Mouse (Mus musculus): ENCODE measurements around the gene Cldnd2.
A peak's percentile ranks its signal among the peaks of the same experiment; 100 is the strongest.

Cldnd2 gene

DNA sequence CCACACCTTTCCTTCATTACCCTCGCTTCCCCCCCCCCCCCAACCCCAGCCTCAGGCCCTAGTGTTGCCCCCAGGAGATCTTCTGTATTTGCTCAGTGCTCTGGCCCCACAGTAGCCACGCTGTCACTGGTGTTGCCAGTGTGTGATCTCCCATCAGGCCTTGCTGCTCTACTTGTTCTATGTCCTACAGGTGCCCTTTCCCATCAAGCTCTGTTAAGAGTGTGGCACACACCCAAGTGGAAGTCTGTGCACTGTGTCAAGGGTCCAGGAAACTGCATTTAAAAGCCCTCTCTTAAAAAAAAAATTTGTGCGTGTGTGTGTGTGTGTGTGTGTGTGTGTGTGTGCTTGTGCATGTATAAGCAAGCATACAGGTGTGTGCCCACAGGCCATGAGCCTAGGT is 7.7 kb downstream of the Cldnd2 start:
- DNase-seq = no peak

DNA sequence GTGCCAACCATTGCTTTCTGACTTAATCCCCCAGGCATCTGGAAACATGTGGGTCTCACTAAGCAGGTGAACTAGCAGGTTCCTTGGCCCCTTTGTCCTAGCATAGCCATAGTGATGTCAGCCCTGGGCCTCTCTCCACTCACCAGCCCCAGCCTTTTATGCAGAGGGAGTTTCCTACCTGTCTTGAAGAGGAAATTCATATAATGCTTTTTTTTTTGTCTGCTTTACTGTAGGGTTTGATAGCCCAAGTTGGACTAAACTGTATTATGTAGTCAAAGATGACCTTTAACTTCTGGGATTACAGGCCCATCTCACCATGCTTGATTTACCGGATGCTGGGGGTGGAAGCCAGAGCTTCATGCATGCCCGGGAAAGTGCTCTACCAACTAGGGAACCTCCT is 9.2 kb downstream of the Cldnd2 start:
- no peak for DNase-seq

DNA sequence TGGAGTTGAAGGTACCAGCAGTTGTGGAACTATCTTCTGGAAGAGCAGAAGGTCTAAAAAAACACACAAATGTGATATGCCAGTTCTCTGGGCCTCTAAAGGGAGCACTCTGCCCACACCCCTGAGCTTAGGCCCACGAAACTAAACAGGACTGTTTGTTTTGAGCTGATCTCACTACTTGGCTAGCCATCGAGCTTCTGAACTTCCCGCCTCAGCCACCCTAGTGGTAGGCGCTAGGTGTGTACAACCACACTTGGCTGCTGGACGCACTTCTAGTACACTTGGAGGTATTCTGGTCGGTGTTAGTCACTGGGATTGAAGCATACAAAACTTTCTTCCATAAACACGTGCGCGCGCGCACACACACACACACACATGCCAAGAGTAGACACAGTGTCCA is 11.1 kb downstream of the Cldnd2 start:
- DNase-seq = no peak

DNA sequence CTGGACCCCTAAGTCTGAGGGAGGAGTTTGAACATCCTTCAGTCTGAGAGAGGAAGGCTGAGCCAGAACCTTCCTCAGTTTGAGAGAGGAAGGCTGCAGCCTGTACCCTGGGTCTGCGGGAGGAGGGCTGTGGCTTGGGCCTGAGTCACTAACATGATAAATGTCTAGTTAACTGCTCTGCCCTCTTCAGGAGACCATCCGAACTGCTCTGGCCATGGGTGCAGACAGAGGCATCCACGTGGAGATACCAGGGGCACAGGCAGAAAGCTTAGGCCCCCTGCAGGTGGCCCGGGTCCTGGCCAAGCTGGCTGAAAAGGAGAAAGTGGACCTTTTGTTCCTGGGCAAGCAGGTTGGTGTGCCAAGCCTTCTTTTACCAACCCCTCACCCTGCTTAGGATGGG is 12.0 kb downstream of the Cldnd2 start:
- DNase-seq = no peak

DNA sequence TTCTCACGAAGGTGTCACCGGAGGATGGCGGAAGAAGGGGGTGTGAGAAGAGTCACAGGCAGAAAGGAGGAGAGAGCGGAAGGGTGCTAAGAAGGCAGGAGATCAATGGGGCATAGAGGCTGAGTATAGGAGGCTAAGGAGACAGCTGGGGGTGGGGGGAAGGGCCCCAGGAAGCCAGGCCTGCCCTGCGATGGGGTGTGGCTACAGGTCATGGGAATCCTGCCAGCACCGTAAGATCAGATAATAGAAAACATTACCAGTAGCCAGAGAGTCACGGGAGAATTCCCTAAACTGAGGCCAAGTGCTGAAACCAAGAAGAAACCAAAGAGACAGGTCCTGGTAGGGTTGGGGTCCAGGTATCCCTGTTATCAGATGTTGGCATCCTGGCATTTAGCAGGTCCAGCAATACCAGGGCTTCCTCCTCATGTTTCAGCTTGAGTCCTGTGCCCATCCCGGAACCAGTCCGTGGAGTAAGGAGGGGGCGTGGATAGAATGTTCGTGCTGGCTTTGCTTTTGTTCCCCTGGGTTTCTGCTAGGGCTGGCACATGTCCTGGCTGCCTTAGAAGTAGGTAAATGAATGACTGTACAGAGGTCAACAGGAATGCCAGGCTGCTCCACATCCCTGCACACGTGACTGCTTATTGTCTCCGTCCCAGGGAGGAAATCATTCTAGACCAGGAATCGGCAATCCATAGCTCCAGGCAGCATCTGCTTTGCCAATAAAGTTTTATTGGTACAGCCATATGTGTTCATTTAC is 13.2 kb downstream of the Cldnd2 start:
- no peak for DNase-seq

DNA sequence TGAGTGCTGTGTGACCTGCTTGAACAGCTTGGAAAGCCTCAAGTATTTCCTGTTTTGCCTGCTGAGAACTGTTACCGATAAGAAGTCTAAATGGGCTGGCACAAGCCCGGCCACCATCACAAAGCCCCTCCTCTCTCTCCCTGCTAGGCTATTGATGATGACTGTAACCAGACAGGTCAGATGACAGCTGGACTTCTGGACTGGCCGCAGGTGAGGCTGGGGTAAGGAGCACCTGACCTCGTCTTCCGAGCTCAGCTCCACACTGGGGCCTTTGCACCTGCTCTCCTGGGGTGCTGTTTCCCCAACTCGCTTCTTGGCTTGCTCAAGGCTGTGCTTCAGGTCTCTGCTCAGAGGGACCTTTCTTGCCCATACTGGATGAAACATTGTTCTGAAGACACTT is 13.8 kb downstream of the Cldnd2 start:
- no peak for DNase-seq

DNA sequence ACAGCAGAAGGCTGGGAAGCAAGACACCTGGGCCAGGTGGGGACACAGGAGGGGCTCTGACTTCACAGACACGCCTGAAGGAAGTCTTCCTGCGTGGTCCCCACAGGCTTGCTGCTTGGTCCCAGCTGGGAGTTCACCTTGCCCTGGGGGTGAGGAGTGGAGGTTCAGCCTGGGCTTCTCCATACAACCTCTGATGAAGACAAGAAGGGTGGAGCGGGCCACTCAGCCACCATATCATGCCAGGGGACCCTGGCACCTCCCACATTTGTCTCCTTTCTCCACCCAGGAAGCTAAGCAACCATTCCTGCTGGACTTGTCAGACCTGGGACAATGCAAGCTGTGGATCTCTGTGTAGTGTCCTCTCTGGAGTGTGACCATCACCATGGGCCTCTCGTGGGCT is 22.3 kb downstream of the Cldnd2 start, which contains the start of gene Vsig10l:
TSS of gene Vsig10l (plus strand) at position 301 of the 400 bp plus-strand sequence.
- no peak for DNase-seq

DNA sequence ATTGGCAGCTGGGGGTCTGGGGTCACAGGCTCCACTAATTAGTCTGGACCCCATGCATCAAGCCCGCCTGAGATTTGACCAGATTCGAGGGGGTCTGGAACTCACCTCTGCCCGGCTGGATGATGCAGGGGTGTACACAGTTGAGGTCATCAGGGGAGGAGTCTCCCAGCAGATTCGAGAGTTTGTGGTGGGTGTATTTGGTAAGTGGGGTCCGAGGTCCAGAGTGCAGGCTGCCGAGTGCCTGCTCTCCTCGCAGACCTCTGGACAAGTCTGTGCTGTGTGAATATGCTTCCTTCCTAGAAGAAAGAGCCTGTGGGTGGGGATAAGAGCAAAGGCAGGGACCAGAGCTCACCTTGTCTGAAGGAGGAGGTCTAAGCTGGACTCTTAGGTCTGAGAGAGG is 23.4 kb downstream of the Cldnd2 start:
- no peak for DNase-seq

DNA sequence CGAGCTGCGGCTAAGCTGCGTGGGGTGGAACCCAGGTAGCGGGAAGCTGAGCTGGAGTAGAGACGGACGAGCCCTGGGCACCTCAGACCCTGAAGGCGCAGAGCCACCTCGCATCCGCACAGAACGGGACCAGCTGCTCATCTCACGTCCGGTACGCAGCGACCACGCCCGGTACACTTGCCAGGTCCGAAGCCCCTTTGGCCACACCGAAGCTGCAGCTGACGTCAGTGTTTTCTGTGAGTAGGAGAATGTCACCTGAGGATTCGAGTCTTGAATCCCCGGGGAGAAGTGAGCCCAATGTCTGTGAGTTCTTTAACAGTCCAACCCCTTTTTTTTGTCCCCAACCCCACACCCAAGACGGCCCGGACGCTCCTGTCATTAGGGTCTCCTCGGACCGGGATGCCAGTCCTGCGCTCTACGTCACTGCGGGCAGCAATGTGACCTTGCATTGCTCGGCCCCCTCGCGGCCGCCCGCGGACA is 24.3 kb downstream of the Cldnd2 start:
- DNase-seq = no peak

DNA sequence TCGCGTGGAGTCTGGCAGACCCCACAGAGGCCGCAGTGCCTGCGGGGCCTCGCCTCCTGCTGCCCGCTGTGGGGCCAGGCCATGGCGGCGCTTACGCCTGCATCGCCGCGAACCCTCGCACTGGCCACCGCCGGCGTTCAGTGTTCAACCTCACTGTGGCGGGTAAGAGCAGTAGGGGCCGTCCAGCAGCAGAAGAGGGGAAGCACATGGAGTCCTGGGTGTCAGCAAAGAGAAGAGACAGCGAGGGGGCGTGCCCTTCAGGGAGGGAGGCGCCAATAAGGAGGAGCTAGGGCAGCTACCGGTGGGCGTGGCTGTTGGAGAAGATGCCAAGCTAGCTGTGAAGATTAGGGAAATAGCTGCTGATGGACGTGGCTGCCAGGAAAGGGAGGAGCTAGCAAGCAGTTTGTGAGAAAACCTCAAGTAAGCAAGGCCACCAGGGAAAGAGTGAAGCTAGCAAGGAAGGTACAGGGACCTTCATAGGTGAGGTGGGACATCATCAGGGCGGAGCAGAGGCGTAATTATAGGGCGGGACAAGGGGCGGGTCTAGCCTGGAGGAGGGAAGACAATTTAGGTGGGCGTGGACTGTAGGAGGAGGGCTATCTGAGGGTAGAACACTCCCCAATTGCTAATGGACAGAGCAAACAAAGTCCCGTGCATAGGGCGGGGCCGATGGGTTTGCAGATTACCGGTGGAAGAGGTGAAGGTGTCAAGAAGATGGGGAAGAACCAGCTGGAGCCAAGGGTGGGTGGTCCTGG is 24.9 kb downstream of the Cldnd2 start:
- peak; percentile 77 for DNase-seq

DNA sequence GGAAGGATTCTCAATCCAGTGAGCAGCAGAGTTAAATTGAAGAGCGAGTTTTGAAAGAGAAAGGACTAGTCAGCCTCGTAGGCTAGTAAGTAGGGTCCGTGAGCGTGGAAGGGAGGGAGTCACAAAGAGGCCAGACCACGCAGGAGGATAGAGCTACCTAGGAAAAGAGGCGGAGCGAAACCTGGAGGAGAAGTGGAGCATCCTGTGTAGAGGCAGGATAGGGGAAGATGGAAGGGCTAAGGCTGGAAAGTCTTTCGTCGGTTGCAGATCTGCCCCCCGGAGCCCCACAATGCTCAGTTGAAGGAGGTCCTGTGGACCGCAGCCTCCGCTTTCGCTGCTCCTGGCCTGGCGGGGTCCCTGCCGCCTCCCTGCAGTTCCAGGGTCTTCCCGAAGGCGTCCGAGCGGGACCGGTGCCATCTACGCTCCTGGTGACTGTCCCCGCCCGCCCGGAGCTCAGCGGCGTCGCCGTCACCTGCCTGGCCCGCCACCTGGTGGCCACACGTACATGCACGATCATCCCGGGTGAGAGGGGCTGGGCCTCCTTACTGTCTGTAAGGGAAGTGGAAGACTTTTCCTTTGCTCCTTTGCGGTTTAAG is 25.6 kb downstream of the Cldnd2 start:
- DNase-seq = peak; percentile 89

DNA sequence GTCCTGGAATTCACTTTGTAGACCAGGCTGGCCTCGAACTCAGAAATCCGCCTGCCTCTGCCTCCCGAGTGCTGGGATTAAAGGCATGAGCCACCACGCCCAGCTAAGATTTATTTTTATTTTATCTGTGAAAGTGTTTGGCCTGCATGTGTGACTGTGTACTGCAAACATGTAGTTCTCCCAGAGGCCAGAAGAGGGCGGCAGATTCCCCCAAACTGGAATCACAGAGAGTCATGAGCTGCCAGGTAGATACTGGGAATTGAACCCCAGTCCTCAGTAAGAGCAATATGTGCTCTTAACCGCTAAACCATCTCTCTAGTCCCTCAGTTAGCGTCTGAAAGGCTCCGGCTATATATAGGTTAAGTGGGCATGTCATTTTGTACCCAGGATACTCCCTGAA is 29.8 kb downstream of the Cldnd2 start:
- no peak for DNase-seq

DNA sequence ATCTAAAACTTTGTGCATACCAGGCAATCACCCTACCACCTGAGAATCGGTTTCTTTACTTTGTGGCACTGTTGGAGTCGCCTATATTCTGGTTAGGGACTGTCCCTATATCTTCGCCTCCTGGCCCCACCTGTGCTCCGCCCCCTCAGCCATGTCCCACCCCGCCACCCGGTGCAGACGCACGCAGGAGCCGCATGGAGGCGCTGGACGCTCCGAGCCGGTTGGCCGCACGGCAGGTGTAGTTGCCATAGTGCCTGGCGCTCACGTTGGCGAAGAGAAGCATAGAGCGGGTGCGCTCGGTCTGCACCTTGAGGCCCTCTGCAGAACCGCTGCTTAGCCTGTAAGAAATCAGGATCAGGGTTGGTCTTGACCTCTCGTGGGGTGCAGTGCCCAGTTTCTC is 35.1 kb downstream of the Cldnd2 start:
- DNase-seq = no peak

DNA sequence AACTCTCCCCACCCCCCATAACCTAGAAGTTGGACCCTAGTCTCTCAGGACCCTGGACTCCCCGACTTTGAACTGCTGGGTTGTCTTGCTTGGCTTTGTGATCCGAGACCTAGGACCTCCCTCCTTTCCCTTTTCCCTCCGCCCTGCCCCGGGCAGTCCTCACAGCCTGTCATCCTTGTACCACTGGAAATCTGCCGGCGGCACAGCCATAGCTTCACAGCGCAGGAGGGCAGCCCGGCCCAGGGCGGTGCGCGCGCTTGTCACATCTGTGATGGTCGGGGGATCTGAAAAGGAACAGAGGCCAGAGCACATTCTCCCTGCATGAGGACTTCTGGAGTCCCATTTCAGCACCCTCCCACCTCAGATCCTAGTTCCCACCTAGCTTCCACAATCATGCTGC is 35.8 kb downstream of the Cldnd2 start:
- no peak for DNase-seq

DNA sequence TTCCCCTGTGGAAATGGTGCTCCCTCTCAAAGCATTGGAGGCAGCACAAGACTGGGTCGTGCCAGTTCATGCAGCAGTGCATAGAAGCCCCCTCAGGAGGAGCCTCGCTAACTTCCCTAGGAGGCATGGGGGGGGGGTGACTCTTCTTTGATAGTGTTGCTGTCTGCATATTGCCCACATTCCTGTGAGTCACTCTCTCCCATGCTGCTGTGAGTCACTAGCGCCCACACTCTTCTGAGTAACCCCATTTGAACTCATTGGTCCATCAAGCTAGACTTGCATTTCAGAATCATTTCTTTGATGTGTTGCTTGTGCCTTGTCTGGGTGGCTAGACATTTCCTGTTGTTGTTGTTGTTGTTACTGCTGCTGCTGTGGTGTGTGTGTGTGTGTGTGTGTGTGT is 40.6 kb downstream of the Cldnd2 start:
- no peak for DNase-seq

DNA sequence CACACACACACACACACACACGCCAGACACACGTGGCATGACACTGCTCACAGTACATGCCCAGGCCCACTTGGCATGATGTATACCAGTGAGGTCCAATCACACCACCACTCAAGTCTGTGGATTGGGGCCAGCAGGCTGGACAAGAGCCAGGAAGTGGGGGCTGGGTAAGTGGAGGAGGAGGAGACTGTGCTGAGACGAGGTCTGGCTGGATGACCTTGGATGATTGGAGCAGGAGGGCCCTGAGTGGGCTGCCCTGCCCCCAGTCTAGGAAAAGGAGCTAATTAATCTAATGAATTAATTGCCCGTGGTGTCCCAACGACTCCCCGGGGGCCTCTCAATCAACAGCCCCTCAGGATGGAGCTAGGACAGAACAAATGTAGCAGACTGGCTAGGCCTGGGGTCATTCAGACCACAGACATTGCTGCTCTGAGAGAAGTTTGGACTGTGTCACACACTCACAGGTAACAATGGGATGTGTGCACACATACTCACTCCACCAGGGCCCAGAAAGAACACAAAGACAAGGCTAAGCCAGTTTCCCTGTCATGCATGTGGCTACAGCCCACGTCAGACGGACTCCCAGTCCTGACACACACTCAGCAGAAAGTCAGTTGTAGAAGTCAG is 41.6 kb downstream of the Cldnd2 start:
- DNase-seq = no peak

DNA sequence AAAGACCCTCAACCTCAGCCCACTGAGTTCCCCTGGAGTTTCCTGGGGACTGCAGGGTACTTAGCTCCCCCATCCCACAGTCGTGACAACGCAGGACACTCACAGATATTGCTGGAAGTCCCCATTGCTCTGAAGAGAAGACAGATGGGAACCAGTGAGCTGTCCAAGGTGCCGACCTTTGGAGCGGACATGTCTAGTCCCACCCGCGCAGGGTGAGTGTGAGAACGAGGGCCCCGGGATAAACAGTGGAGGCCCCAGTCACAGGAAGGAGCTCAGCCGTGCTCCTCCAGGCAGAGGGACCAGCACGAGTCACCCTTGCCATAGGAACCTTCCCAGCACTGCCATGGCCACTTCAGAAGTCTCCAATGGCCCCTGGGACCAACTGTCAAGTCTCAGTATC is 42.7 kb downstream of the Cldnd2 start:
- DNase-seq = no peak

DNA sequence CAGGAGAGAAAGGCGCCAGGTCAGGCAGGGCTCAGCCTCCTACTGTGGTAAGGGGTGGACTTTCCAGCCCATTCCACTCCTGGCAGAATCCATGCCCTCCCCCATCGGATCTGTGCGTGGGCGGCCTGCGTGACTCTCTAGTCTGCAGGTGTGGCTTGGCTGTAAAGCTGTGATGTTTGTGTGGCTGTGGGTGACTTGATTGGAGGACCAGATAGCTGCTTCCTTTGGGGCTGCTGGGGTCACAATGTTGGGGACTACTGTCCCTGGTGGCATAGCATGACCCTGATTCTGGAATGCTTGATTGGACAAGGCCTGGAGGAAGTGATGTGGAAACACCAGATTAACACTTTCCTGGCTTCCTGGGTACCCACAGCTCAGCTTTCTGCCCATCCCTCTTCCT is 48.1 kb downstream of the Cldnd2 start:
- DNase-seq = peak; percentile 57

DNA sequence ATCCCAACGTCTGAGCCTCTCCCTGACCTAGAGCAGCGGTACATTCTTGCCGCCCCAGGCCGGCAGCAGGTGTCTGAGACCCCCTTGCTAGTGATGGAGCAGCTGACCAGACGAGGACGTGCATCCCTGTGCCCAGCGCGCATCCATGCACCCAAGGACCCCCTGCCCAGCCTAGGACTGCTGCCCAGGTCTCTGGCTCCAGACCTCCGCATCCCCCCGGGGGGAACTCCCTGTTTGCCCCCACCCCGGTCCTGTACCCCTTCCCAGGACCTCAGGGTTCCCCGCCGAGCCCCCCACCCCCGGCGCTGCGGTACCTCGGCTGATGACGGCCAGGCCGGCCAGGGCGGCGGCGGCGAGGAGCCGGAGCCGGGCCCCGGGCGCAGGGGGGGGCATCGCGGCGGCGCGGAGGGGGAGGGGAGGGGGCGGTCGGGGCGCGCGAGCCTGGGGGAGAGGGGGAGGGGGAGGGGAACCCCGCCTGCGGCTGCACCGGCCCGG is 49.1 kb downstream of the Cldnd2 start, which contains the start of gene Iglon5:
TSS of gene Iglon5 (minus strand) at position 445 of the 495 bp plus-strand sequence.
- no peak for DNase-seq

DNA sequence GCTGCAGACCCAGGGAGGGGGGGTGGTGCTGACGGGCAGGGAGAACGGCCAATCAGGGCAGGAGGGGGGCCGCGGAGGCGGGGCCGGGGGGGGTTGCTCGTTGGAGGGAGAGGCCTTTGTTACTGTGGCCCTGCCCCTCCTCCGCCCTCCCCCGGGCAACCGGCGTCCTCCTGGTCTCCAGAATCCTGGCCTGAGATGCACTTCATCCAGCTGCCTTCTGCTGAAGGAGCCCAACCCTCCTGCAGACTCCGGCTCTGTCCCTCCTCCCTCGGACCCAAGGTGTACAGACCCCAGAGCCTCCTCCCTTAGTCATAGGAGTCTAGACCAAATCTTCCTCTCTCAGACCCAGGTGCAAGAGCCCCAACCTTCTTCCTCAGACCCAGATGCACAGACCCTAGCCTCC is 49.6 kb downstream of the Cldnd2 start:
- DNase-seq = peak; percentile 82

DNA sequence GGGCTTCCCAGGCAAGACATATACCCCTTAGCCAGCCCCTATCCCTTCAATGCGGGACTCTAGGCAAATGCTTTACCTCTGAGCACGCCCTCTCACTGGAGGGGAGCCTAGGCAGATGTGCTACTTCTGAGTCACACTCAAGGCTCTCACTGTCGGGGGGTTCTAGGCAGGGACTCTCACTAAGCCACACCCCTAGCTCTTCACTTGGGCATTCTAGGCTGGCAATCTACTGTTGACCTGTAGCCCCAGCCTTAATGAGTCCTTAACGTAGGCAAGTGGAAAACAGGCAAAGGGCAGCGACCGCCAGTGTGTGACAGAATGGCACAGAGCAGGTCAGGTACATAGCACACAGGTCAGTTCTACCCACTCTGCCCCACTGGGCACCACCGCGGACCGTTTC is 50.3 kb downstream of the Cldnd2 start:
- no peak for DNase-seq

Measured in right cerebral cortex, postnatal 14 days (tissue).